Mouse (Mus musculus): ENCODE measurements around the gene 2410131K14Rik. TPM values are rescaled to one million over a fixed set of nuclear protein-coding genes. Genes with fewer than 3 reads are reported as not detected.

The 2410131K14Rik gene
- polyA plus RNA-seq, 1 experiment from 2014 or later = 7.0 TPM

Other genes with a start within 250 kb of the 2410131K14Rik start
- gene Tesc, start 217.5 kb upstream of the 2410131K14Rik start, polyA plus RNA-seq (2015; fragmentation: Nextera tagmentation; extraction: Ambion mirVana) = 16.0 and 17.7 TPM in 2 replicates
- 23.6 and 24.0 TPM in 2 replicates for gene Fbxw8, start 89.8 kb upstream of the 2410131K14Rik start, polyA plus RNA-seq (2015; fragmentation: Nextera tagmentation; extraction: Ambion mirVana)
- 0.48 and 0.68 TPM in 2 replicates for gene Hrk, start 80.6 kb upstream of the 2410131K14Rik start, polyA plus RNA-seq (2015; fragmentation: Nextera tagmentation; extraction: Ambion mirVana)
- 3.0 and 3.3 TPM in 2 replicates for gene Rnft2, start 111 bp upstream of the 2410131K14Rik start, polyA plus RNA-seq (2015; fragmentation: Nextera tagmentation; extraction: Ambion mirVana)

All from stomach, embryonic 15.5 days (tissue).